Mouse (Mus musculus) effector memory CD4-positive, alpha-beta T cell, adult 5 months (primary cell): ENCODE data around the gene Gm6904. TPM values are rescaled to one million over a fixed set of nuclear protein-coding genes. Genes with fewer than 3 reads are reported as not detected.

Experiments
- polyA plus RNA-seq: library from polyadenylated mRNA; unstranded; fragments of 100-300 nt; shearing (Covaris generic); gene quantifications from one replicate; pipeline ENCODE4 v1.2.1, GENCODE M21; 2017

Gene Gm6904
- 3.1 TPM for polyA plus RNA-seq

DNA sequence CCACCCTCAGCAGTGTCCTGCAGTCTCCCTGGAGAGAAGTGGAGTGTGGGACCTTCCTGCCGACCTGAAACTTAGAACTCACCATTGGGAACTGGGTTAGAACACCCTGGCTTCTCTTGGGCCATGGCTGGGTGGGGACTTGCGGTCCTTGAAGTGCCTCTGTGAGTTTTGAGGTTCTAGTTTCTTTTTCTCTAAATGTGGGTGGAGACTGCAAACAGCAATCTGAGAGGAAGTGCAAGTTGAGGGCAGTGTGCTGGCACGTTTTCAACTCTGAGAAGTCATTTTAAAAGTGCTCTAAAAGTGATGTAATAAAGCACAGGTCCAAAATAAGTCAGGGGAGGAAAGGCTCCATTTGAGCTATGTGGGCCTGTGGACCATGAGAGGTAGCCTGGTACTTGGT is at the start of gene Gm6904:
TSS of gene Gm6904 (minus strand) at position 161 of the 400 bp plus-strand sequence.

DNA sequence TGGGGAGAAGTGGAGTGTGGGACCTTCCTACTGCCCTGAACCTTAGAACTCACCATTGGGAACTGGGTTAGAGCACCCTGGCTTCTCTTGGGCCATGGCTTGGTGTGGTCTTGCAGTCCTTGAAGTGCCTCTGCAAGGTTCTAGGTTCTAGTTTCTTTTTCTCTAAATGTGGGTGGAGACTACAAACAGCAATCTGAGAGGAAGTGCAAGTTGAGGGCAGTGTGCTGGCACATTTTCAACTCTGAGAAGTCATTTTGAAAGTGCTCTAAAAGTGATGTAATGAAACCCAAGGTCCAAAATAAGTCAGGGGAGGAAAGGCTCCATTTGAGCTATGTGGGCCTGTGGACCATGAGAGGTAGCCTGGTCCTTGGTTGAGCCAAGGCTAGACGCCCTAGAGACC is 37.4 kb upstream of the Gm6904 start, which contains the start of gene Phf11a:
TSS of gene Phf11a (minus strand) at position 132 of the 400 bp plus-strand sequence.

DNA sequence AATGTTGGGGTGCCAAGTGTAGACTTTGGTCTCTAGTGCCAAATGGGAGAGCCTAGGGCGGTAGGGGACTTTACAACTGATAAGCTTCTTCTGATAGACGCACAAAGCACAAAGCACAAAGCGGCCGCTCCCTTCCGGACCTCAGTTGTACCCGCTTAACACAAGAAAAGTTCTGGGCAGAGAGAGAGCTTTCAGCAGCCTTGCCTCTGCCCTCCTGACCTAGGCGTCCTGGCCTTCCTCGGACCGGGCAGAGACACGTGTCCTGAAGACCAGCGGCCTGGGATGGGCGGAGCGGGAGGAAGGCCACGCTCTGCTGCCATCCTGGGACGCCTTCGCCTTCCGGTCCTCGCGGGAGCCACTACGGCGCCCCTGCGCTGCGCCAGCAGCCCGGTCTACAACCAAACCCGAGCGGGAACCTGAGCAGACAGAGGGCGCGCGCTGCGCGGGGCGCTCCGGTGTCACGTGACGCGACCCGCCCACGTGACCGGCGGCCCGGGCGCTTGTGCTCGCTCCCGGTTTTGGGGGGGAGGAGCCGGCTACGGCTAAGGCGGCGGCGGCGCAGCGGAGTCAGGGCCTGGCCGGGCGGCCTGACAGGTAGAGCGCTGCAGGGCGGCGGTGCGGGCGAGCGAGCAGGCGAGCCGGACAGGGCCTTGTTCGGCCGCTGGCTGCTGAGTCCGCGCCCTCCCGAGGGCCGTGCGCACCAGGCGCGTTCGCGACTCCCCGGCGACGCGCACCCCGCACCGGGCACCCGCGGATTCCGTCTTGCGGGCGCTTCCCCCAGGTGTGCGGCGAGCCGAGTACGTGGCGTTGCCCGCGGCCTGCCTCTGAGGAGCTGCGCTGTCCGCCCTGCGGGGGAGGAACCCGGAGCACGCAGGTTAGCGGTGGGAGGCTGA is 59.1 kb downstream of the Gm6904 start, which contains the start of gene Rcbtb1:
TSS of gene Rcbtb1 (plus strand) at position 499 of the 893 bp plus-strand sequence.

Other genes with a start within 250 kb of the Gm6904 start
- gene 1700129C05Rik, start 117.3 kb downstream of the Gm6904 start, polyA plus RNA-seq = not detected
- gene Gm5142, start 81.5 kb downstream of the Gm6904 start, polyA plus RNA-seq = not detected
- gene Rcbtb1, start 59.0 kb downstream of the Gm6904 start, polyA plus RNA-seq = 53.3 TPM
- 13.5 TPM for gene Phf11a, start 37.3 kb upstream of the Gm6904 start, polyA plus RNA-seq
- 83.3 TPM for gene Phf11b, start 81.1 kb upstream of the Gm6904 start, polyA plus RNA-seq
- gene Phf11d, start 105.3 kb upstream of the Gm6904 start, polyA plus RNA-seq = 7.1 TPM
- 6.3 TPM for gene Phf11c, start 135.2 kb upstream of the Gm6904 start, polyA plus RNA-seq
- gene Setdb2, start 180.7 kb upstream of the Gm6904 start, polyA plus RNA-seq = 23.3 TPM
- 53.2 TPM for gene Cab39l, start 180.8 kb upstream of the Gm6904 start, polyA plus RNA-seq